Mouse (Mus musculus) hindbrain, embryonic 14.5 days (tissue): Measurements from ENCODE around the gene Zbtb40. TPM values are rescaled to one million over a fixed set of nuclear protein-coding genes. Genes with fewer than 3 reads are reported as not detected.

Experiments used
- ATAC-seq: fragments of 200-750 bp; cut with Nextera tagmentation; 2 replicates; pipeline ENCODE4 v1.8.0; 2017; ENCODE audit warnings: moderate number of reproducible peaks, mild to moderate bottlenecking, moderate TSS enrichment, moderate library complexity; ENCODE audit not compliant: low FRiP score
- DNase-seq: peaks from one replicate; pipeline ENCODE4 v3.0.0-alpha.2; 2015; ENCODE audit warnings: low spot score
- H3K27ac ChIP-seq: fragments of 300-500 bp; sonication (generic); 2 replicates; pipeline ENCODE4 v1.5.1; 2014; ENCODE audit warnings: mild to moderate bottlenecking, moderate library complexity
- H3K27me3 ChIP-seq: fragments of 300-500 bp; sonication (generic); 2 replicates; pipeline ENCODE4 v1.6.1; 2014; ENCODE audit warnings: mild to moderate bottlenecking, low read length, mixed read lengths; ENCODE audit not compliant: control insufficient read depth, insufficient read depth
- H3K36me3 ChIP-seq: fragments of 300-500 bp; sonication (generic); replicated peaks from 2 replicates; pipeline ENCODE4 v1.6.1; 2014; ENCODE audit not compliant: control insufficient read depth, insufficient read depth
- H3K4me1 ChIP-seq: fragments of 300-500 bp; sonication (generic); replicated peaks from 2 replicates; pipeline ENCODE4 v1.6.1; 2014; ENCODE audit warnings: antibody characterized with exemption, low read length, mixed read lengths; ENCODE audit not compliant: control insufficient read depth, insufficient read depth
- H3K4me2 ChIP-seq: fragments of 300-500 bp; sonication (generic); replicated peaks from 2 replicates; pipeline ENCODE4 v1.6.1; 2014; ENCODE audit warnings: mild to moderate bottlenecking, moderate library complexity
- H3K4me3 ChIP-seq: fragments of 300-500 bp; sonication (generic); replicated peaks from 2 replicates; pipeline ENCODE4 v1.5.1; 2014; ENCODE audit warnings: mild to moderate bottlenecking, low read length
- H3K9ac ChIP-seq: fragments of 300-500 bp; sonication (generic); 2 replicates; pipeline ENCODE4 v1.6.1; 2014
- H3K9me3 ChIP-seq: fragments of 300-500 bp; sonication (generic); 2 replicates; pipeline ENCODE4 v1.6.1; 2016; ENCODE audit warnings: low read length; ENCODE audit not compliant: control insufficient read depth
- whole genome bisulfite sequencing: fragments of 180-500 bp; shearing (Covaris S2); extraction: QIAGEN DNeasy Blood & Tissue Kit; methylation state at CpG from one replicate; pipeline ENCODE4 v1.1.7; 2014; 5-methylcytosine and 5-hydroxymethylcytosine counted together
- polyA plus RNA-seq: library from polyadenylated mRNA; unstranded; fragments of >200 nt; fragmentation: Nextera tagmentation; extraction: Ambion mirVana; gene quantifications from 2 replicates; pipeline ENCODE4 v1.2.1, GENCODE M21; 2014

Gene Zbtb40
- polyA plus RNA-seq, 1 experiment from 2014 or later: 4.5 TPM

GRCm38 (mm10) chr4:137025570-137025969, 23.0 kb downstream of the Zbtb40 start:
- Histone ChIP-seq H3K36me3 (no peaks in the 10 kb centered on the region), H3K4me3 (no peak overlapping the region), H3K27ac (no peak overlapping the region), H3K27me3 (no peaks in the 10 kb centered on the region), H3K9me3 (no peaks in the 10 kb centered on the region), H3K9ac (no peak overlapping the region), H3K4me1 (no peaks in the 10 kb centered on the region), H3K4me2 (no peak overlapping the region)
- DNase-seq (no peak), ATAC-seq (no peak)
- WGBS: 69% methylated on average over 6 of the region's 6 CpGs

- no peak for ATAC-seq
- WGBS: 91% methylated on average over 2 of the region's 2 CpGs
Observed at GRCm38 (mm10) chr4:137025133-137025532, 23.5 kb downstream of the Zbtb40 start.

GRCm38 (mm10) chr4:137020065-137020464, 28.5 kb downstream of the Zbtb40 start:
- peaks cover 4% of the 10 kb centered on the region; the same call in 1 of the 2 replicates for H3K4me1 ChIP-seq
- no peaks in the 10 kb centered on the region for H3K27me3 ChIP-seq
- H3K4me3 ChIP-seq: no peak overlapping the region
- peaks cover 15% of the 10 kb centered on the region for H3K36me3 ChIP-seq
- no peak overlapping the region for H3K9ac ChIP-seq
- DNase-seq (no peak), ATAC-seq (no peak)
- H3K27ac ChIP-seq: no peak overlapping the region
- H3K4me2 ChIP-seq: no peak overlapping the region
- WGBS: 66% methylated on average over 3 of the region's 3 CpGs
- no peaks in the 10 kb centered on the region for H3K9me3 ChIP-seq

More at GRCm38 (mm10) chr4:137025133-137025532, 23.5 kb downstream of the Zbtb40 start:
- Histone ChIP-seq H3K4me2 (no peak overlapping the region), H3K27ac (no peak overlapping the region), H3K9ac (no peak overlapping the region), H3K4me3 (no peak overlapping the region), H3K4me1 (no peaks in the 10 kb centered on the region), H3K36me3 (no peaks in the 10 kb centered on the region), H3K9me3 (no peaks in the 10 kb centered on the region), H3K27me3 (no peaks in the 10 kb centered on the region)
- no peak for DNase-seq

- Histone ChIP-seq H3K27me3 (no peaks in the 10 kb centered on the region), H3K9me3 (no peaks in the 10 kb centered on the region), H3K4me2 (no peak overlapping the region), H3K36me3 (peaks cover 15% of the 10 kb centered on the region), H3K4me1 (peaks cover 4% of the 10 kb centered on the region; the same call in 1 of the 2 replicates), H3K27ac (peak overlapping the region; percentile 51; the same call in 1 of the 2 replicates), H3K9ac (no peak overlapping the region), H3K4me3 (no peak overlapping the region)
- WGBS: 30% methylated on average over 8 of the region's 8 CpGs
- DNase-seq: no peak
- no peak for ATAC-seq
Observed at GRCm38 (mm10) chr4:137015934-137016333, 32.7 kb downstream of the Zbtb40 start.

GRCm38 (mm10) chr4:137015476-137015856, 33.1 kb downstream of the Zbtb40 start:
- Histone ChIP-seq H3K9me3 (no peaks in the 10 kb centered on the region), H3K27ac (no peak overlapping the region), H3K27me3 (no peaks in the 10 kb centered on the region), H3K36me3 (peaks cover 15% of the 10 kb centered on the region), H3K4me2 (no peak overlapping the region), H3K4me3 (no peak overlapping the region), H3K4me1 (peaks cover 4% of the 10 kb centered on the region; the same call in 1 of the 2 replicates), H3K9ac (no peak overlapping the region)
- no peak for DNase-seq
- WGBS: 72% methylated on average over 6 of the region's 6 CpGs
- no peak for ATAC-seq

GRCm38 (mm10) chr4:137014654-137015475, 33.7 kb downstream of the Zbtb40 start:
- Histone ChIP-seq H3K4me2 (no peak overlapping the region), H3K4me1 (peaks cover 4% of the 10 kb centered on the region; the same call in 1 of the 2 replicates), H3K36me3 (peaks cover 15% of the 10 kb centered on the region), H3K9ac (no peak overlapping the region), H3K27ac (no peak overlapping the region), H3K4me3 (no peak overlapping the region), H3K27me3 (no peaks in the 10 kb centered on the region), H3K9me3 (no peaks in the 10 kb centered on the region)
- DNase-seq (no peak), ATAC-seq (no peak)
- WGBS: 88% methylated on average over 18 of the region's 18 CpGs

- ATAC-seq (no peak), DNase-seq (no peak)
- Histone ChIP-seq H3K36me3 (peaks cover 15% of the 10 kb centered on the region), H3K27ac (no peak overlapping the region), H3K4me1 (peaks cover 4% of the 10 kb centered on the region; the same call in 1 of the 2 replicates), H3K9ac (no peak overlapping the region), H3K4me2 (no peak overlapping the region), H3K4me3 (no peak overlapping the region), H3K27me3 (no peaks in the 10 kb centered on the region), H3K9me3 (no peaks in the 10 kb centered on the region)
- WGBS: 89% methylated on average over 8 of the region's 8 CpGs
Observed at GRCm38 (mm10) chr4:137014124-137014523, 34.5 kb downstream of the Zbtb40 start.

GRCm38 (mm10) chr4:137006966-137007365, 41.6 kb downstream of the Zbtb40 start:
- Histone ChIP-seq H3K27me3 (no peaks in the 10 kb centered on the region), H3K36me3 (no peaks in the 10 kb centered on the region), H3K9me3 (no peaks in the 10 kb centered on the region), H3K4me3 (no peak overlapping the region), H3K4me2 (no peak overlapping the region), H3K27ac (no peak overlapping the region), H3K9ac (no peak overlapping the region), H3K4me1 (peaks cover 3% of the 10 kb centered on the region; the same call in 1 of the 2 replicates)
- DNase-seq: no peak
- ATAC-seq: no peak
- WGBS: 61% methylated on average over 8 of the region's 8 CpGs

- ATAC-seq (no peak), DNase-seq (no peak)
- Histone ChIP-seq H3K27me3 (no peaks in the 10 kb centered on the region), H3K9me3 (no peaks in the 10 kb centered on the region), H3K9ac (no peak overlapping the region), H3K4me2 (no peak overlapping the region), H3K4me3 (no peak overlapping the region), H3K36me3 (peaks cover 10% of the 10 kb centered on the region; the same call in 1 of the 2 replicates), H3K27ac (no peak overlapping the region), H3K4me1 (peaks cover 4% of the 10 kb centered on the region; the same call in 1 of the 2 replicates)
- WGBS: 82% methylated on average over 3 of the region's 3 CpGs
Observed at GRCm38 (mm10) chr4:137001825-137002224, 46.8 kb downstream of the Zbtb40 start.
